Mouse (Mus musculus): ENCODE measurements around the gene Vwa2. TPM values are rescaled to one million over a fixed set of nuclear protein-coding genes. Genes with fewer than 3 reads are reported as not detected.

Gene Vwa2
- polyA plus RNA-seq (2015; fragmentation: Nextera tagmentation; extraction: Ambion mirVana), result 0.04 and 0.07 TPM in 2 replicates

- no peak within 1 kb of the TSS for H3K9ac ChIP-seq (ENCODE audit: low read depth, low read length)
- H3K4me3 ChIP-seq (ENCODE audit: low read depth, low read length), result peak within 1 kb of the TSS; percentile 41
- 0 out of 2 replicates have a peak, but pooled peaks cover 5% of the 10 kb centered on the region for H3K4me1 ChIP-seq (replicated peaks; ENCODE audit: control insufficient read depth, insufficient read depth, low read length)
- TF ChIP-seq CTCF (IDR thresholded peaks at IDR 0.05; ENCODE audit: low read depth), result 0 out of 2 replicates have a peak, but pooled peaks have one; percentile 5
- WGBS, result 2% methylated on average over 71 of the region's 71 CpGs
- peak; percentile 41; the same call in 1 of the 2 replicates for ATAC-seq
- H3K36me3 ChIP-seq (ENCODE audit: control insufficient read depth, insufficient read depth), result no peaks in the 10 kb centered on the region
- no peaks in the 10 kb centered on the region for H3K9me3 ChIP-seq (ENCODE audit: control insufficient read depth)
- peak within 1 kb of the TSS; percentile 75 for H3K4me2 ChIP-seq (replicated peaks; ENCODE audit: low read depth)
- H3K27ac ChIP-seq (ENCODE audit: low read depth, low read length), result no peak within 1 kb of the TSS
- H3K27me3 ChIP-seq (replicated peaks; ENCODE audit: control insufficient read depth, insufficient read depth, low read length), result peaks cover 43% of the 10 kb centered on the region
Observed at GRCm38 (mm10) chr19:56873816-56874600, at the start of gene Vwa2. Gene Vwa2, plus strand, starts transcription at chr19:56874249.

DNA sequence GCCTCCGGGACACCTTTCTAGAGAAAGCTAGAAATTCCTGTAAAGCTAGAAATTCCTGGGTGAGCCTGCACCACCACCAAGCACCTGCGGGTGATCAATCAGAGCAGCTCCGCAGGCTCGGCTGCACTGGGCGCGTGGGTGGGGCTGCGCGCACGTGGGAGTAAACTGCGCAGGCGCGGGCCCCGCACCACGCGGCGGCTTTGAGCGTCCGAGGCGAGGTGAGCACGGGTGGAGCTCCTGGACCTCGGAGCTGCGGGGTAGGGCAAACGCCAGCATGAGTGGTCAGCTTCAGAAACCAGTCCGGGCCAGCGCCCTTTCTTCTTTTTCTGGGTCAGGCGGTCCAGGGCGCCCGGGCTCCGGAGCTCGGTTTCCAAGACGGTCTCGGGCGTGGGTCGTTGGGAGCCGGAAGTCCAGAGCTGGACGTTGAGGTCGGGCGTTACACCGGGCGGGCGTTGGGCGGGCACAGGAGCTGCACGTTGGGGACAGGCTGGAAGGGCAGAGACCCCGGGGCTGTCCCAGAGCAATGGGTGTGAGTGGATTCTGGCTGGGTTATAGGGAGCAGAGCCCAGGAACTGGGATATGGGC, 47.9 kb upstream of the Vwa2 start, which contains the start of gene Tdrd1:
TSS of gene Tdrd1 (plus strand) at position 163 of the 585 bp plus-strand sequence.
- Histone ChIP-seq H3K27ac (ENCODE audit: low read depth, low read length) (no peak within 1 kb of the TSS), H3K27me3 (replicated peaks; ENCODE audit: control insufficient read depth, insufficient read depth, low read length) (no peaks in the 10 kb centered on the region), H3K4me2 (replicated peaks; ENCODE audit: low read depth) (peak within 1 kb of the TSS; percentile 27), H3K36me3 (ENCODE audit: control insufficient read depth, insufficient read depth) (no peaks in the 10 kb centered on the region), H3K4me3 (ENCODE audit: low read depth, low read length) (no peak within 1 kb of the TSS), H3K9ac (ENCODE audit: low read depth, low read length) (no peak within 1 kb of the TSS), H3K4me1 (replicated peaks; ENCODE audit: control insufficient read depth, insufficient read depth, low read length) (no peaks in the 10 kb centered on the region), H3K9me3 (ENCODE audit: control insufficient read depth) (no peaks in the 10 kb centered on the region)
- 0 out of 2 replicates have a peak, but pooled peaks have one; percentile 3 for TF ChIP-seq CTCF (IDR thresholded peaks at IDR 0.05; ENCODE audit: low read depth)
- no peak for ATAC-seq
- 52% methylated on average over 44 of the region's 44 CpGs for WGBS

DNA sequence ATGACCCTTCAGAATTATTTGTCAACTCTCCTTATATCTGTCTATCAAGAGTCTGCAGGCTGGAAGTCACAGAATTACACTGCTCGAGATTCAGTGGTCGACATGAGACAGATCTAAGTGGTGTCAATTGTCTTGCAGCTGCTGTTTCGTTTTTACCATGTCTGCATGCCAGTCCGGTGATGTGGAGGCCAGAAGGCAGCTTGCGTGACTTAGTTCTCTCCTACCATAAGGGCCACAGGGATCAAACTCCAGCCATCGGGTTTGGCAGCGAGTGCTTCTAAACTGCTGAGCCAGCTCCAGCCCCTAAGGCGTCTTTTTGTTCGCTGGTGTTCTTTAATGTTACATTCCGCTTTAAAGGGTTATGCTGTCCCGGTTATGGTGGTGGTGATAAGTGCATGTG, 45.7 kb upstream of the Vwa2 start:
- ATAC-seq, result no peak
- H3K27me3 ChIP-seq (replicated peaks; ENCODE audit: control insufficient read depth, insufficient read depth, low read length), result no peaks in the 10 kb centered on the region
- no peak overlapping the region for H3K4me3 ChIP-seq (ENCODE audit: low read depth, low read length)
- H3K9me3 ChIP-seq (ENCODE audit: control insufficient read depth), result no peaks in the 10 kb centered on the region
- 84% methylated on average over 11 of the region's 11 CpGs for WGBS
- no peaks in the 10 kb centered on the region for H3K4me1 ChIP-seq (replicated peaks; ENCODE audit: control insufficient read depth, insufficient read depth, low read length)
- H3K4me2 ChIP-seq (replicated peaks; ENCODE audit: low read depth), result no peak overlapping the region
- no peak for TF ChIP-seq CTCF (IDR thresholded peaks at IDR 0.05; ENCODE audit: low read depth)
- H3K9ac ChIP-seq (ENCODE audit: low read depth, low read length), result no peak overlapping the region
- H3K27ac ChIP-seq (ENCODE audit: low read depth, low read length), result no peak overlapping the region
- H3K36me3 ChIP-seq (ENCODE audit: control insufficient read depth, insufficient read depth), result no peaks in the 10 kb centered on the region

GRCm38 (mm10) chr19:56829267-56829666, 44.8 kb upstream of the Vwa2 start:
- no peak for ATAC-seq

DNA sequence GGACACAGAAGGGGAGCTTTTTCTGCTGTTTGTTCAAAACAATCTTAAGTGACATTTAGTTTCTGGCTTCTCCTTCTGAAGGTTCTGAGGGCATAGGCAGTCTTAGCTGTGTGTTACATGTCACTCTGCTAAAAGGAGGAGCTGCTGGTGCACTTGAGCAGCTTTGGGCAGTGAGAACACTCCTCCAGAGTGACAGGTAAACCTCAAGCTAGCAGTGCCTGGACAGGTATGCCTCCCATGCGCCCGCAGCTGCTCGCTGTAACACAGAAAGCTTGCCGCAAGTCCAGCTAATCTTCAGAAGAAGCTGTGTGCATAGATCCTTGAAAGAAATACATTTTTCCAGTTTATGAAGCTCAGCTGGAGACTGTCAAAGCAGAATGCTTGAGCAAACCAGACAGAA, 43.9 kb upstream of the Vwa2 start:
- no peak overlapping the region for H3K9ac ChIP-seq (ENCODE audit: low read depth, low read length)
- WGBS, result 85% methylated on average over 4 of the region's 4 CpGs
- no peak for ATAC-seq
- H3K27me3 ChIP-seq (replicated peaks; ENCODE audit: control insufficient read depth, insufficient read depth, low read length), result no peaks in the 10 kb centered on the region
- H3K27ac ChIP-seq (ENCODE audit: low read depth, low read length), result no peak overlapping the region
- no peak overlapping the region for H3K4me2 ChIP-seq (replicated peaks; ENCODE audit: low read depth)
- TF ChIP-seq CTCF (IDR thresholded peaks at IDR 0.05; ENCODE audit: low read depth), result no peak
- no peaks in the 10 kb centered on the region for H3K4me1 ChIP-seq (replicated peaks; ENCODE audit: control insufficient read depth, insufficient read depth, low read length)
- H3K9me3 ChIP-seq (ENCODE audit: control insufficient read depth), result no peaks in the 10 kb centered on the region
- H3K36me3 ChIP-seq (ENCODE audit: control insufficient read depth, insufficient read depth), result no peaks in the 10 kb centered on the region
- H3K4me3 ChIP-seq (ENCODE audit: low read depth, low read length), result no peak overlapping the region

More at GRCm38 (mm10) chr19:56829267-56829666, 44.8 kb upstream of the Vwa2 start:
- no peak for TF ChIP-seq CTCF (IDR thresholded peaks at IDR 0.05; ENCODE audit: low read depth)
- no peaks in the 10 kb centered on the region for H3K27me3 ChIP-seq (replicated peaks; ENCODE audit: control insufficient read depth, insufficient read depth, low read length)
- no peak overlapping the region for H3K4me3 ChIP-seq (ENCODE audit: low read depth, low read length)
- 46% methylated on average over 9 of the region's 9 CpGs for WGBS
- no peak overlapping the region for H3K27ac ChIP-seq (ENCODE audit: low read depth, low read length)
- no peaks in the 10 kb centered on the region for H3K4me1 ChIP-seq (replicated peaks; ENCODE audit: control insufficient read depth, insufficient read depth, low read length)
- H3K4me2 ChIP-seq (replicated peaks; ENCODE audit: low read depth), result no peak overlapping the region
- no peaks in the 10 kb centered on the region for H3K36me3 ChIP-seq (ENCODE audit: control insufficient read depth, insufficient read depth)
- H3K9ac ChIP-seq (ENCODE audit: low read depth, low read length), result no peak overlapping the region
- no peaks in the 10 kb centered on the region for H3K9me3 ChIP-seq (ENCODE audit: control insufficient read depth)

DNA sequence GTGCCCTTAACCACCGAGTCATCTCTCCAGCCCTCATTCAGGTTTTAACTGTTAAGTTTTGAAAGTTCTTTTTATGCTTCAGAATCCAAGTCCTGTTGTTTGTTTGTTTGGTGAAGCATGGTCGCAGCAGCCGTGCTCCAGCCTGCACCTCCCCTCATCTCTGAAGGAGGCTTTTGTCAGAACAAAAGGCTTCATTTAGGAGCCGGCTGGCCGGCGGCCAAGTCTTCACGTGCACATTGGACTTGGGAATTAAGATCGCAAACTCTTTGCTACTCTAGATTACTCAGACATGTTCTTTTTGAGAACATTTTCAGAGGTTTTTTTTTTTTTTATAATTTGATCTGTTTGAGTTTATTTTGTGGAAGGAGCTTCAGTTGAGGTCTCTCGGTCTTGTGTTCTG, 38.7 kb upstream of the Vwa2 start:
- 0 out of 2 replicates have a peak, but pooled peaks have one; percentile 47 for ATAC-seq
- Histone ChIP-seq H3K9ac (ENCODE audit: low read depth, low read length) (no peak overlapping the region), H3K36me3 (ENCODE audit: control insufficient read depth, insufficient read depth) (no peaks in the 10 kb centered on the region), H3K4me1 (replicated peaks; ENCODE audit: control insufficient read depth, insufficient read depth, low read length) (no peaks in the 10 kb centered on the region), H3K27ac (ENCODE audit: low read depth, low read length) (no peak overlapping the region), H3K4me3 (ENCODE audit: low read depth, low read length) (no peak overlapping the region), H3K9me3 (ENCODE audit: control insufficient read depth) (no peaks in the 10 kb centered on the region), H3K4me2 (replicated peaks; ENCODE audit: low read depth) (no peak overlapping the region), H3K27me3 (replicated peaks; ENCODE audit: control insufficient read depth, insufficient read depth, low read length) (no peaks in the 10 kb centered on the region)
- WGBS, result 40% methylated on average over 9 of the region's 9 CpGs
- TF ChIP-seq CTCF (IDR thresholded peaks at IDR 0.05; ENCODE audit: low read depth), result no peak

All from intestine, postnatal 0 days (tissue).